Comparison of ENCODE assay signal across 9 mouse cellular contexts in the genomic region with DNA sequence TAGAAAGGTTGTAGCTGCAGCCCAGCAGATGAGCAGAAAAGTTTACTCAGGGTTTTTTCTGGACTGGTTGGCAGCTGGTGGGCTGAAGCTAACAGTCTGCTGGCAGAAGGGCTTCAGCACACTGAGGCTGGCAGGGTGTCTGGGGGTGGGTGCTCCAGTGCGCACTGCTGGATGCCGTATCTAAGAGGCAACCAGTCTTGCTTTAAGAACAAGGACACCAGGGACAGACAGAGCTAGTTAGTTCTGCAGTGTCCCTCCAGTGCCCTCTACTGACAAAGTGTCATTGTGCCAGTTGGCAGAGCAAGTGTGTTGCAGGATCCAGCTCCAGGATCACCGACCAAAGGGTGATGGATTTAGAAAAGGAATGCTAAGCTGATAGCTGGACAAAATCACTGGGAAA. TPM values are rescaled to one million over a fixed set of nuclear protein-coding genes. Genes with fewer than 3 reads are reported as not detected.
DNase-seq lines count a peak whose midpoint lies in the region; ATAC-seq lines count a peak whose summit lies in the region.
"Had no signal": no experiment of that assay in that cellular context is flagged by ENCODE, and none has a peak within 500 bp of the region (broad histone marks: within the 10 kb centered on the region; RNA-seq: fewer than 3 reads in every experiment).

No protein-coding gene starts in this region.

- peaks cover 15% of the 10 kb centered on the region; the same call in 1 of the 2 replicates for H3K4me1 ChIP-seq in forebrain, embryonic 13.5 days
- 0 out of 2 replicates have a peak, but pooled peaks cover 2% of the 10 kb centered on the region for H3K4me1 ChIP-seq in hindbrain, embryonic 14.5 days (replicated peaks; ENCODE audit: control insufficient read depth, insufficient read depth, low read length)
- peaks cover 9% of the 10 kb centered on the region for H3K4me1 ChIP-seq in megakaryocyte, embryonic 14.5 days

- H3K27me3 ChIP-seq in forebrain, embryonic 13.5 days, result no peaks in the 10 kb centered on the region
- H3K27me3 ChIP-seq in hindbrain, embryonic 14.5 days (ENCODE audit: control insufficient read depth, insufficient read depth, low read length), result no peaks in the 10 kb centered on the region
- H3K27me3 ChIP-seq in megakaryocyte, embryonic 14.5 days (replicated peaks), result peaks cover 9% of the 10 kb centered on the region
- H3K27me3 ChIP-seq: limb, embryonic 15.5 days had no signal

- no peak overlapping the region for H3K9ac ChIP-seq in forebrain, embryonic 13.5 days
- no peak overlapping the region for H3K9ac ChIP-seq in hindbrain, embryonic 14.5 days
- H3K9ac ChIP-seq: limb, embryonic 15.5 days had no signal

- H3K4me2 ChIP-seq in forebrain, embryonic 13.5 days, result no peak overlapping the region
- H3K4me2 ChIP-seq in hindbrain, embryonic 14.5 days (replicated peaks), result no peak overlapping the region
- H3K4me2 ChIP-seq: limb, embryonic 15.5 days had no signal

- 6% methylated on average over 3 of the region's 3 CpGs for WGBS in forebrain, embryonic 13.5 days
- WGBS in hindbrain, embryonic 14.5 days, result 7% methylated on average over 3 of the region's 3 CpGs

- DNase-seq in Muller cell, postnatal 12 days (ENCODE audit: inconsistent ontology term), result peak; percentile 63
- DNase-seq in brain, adult 2 months (ENCODE audit: low read depth, low spot score), result peak; percentile 91
- peak; percentile 65 for DNase-seq in hindbrain, embryonic 14.5 days (ENCODE audit: low spot score)
- peak; percentile 55 to 67 for DNase-seq in layer of hippocampus, postnatal 36 days
- DNase-seq in right cerebral cortex, postnatal 36 days (ENCODE audit: low spot score in 2 of 2), result peak; percentile 61 to 69

- no peak overlapping the region for H3K27ac ChIP-seq in forebrain, embryonic 13.5 days
- H3K27ac ChIP-seq in hindbrain, embryonic 14.5 days, result no peak overlapping the region
- H3K27ac ChIP-seq: limb, embryonic 15.5 days had no signal

- H3K36me3 ChIP-seq in forebrain, embryonic 13.5 days (ENCODE audit: poor library complexity, severe bottlenecking), result no peaks in the 10 kb centered on the region
- H3K36me3 ChIP-seq in hindbrain, embryonic 14.5 days (replicated peaks; ENCODE audit: control insufficient read depth, insufficient read depth), result no peaks in the 10 kb centered on the region
- no peaks in the 10 kb centered on the region for H3K36me3 ChIP-seq in megakaryocyte, embryonic 14.5 days (replicated peaks; ENCODE audit: low read length)
- H3K36me3 ChIP-seq: limb, embryonic 15.5 days had no signal

- ATAC-seq in forebrain, embryonic 13.5 days, result 0 out of 2 replicates have a peak, but pooled peaks have one; percentile 66
- peak; percentile 64; the same call in 1 of the 2 replicates for ATAC-seq in hindbrain, embryonic 14.5 days (ENCODE audit: low FRiP score)
- ATAC-seq in activated CD4-positive, CD25-positive, alpha-beta regulatory T cell, adult 4 months, result no peak

- H3K9me3 ChIP-seq in forebrain, embryonic 13.5 days (replicated peaks), result no peaks in the 10 kb centered on the region
- H3K9me3 ChIP-seq in hindbrain, embryonic 14.5 days (ENCODE audit: control insufficient read depth, low read length), result no peaks in the 10 kb centered on the region
- H3K9me3 ChIP-seq in megakaryocyte, embryonic 14.5 days, result no peaks in the 10 kb centered on the region
- H3K9me3 ChIP-seq: limb, embryonic 15.5 days had no signal

- no peak overlapping the region for H3K4me3 ChIP-seq in forebrain, embryonic 13.5 days
- no peak overlapping the region for H3K4me3 ChIP-seq in hindbrain, embryonic 14.5 days (replicated peaks; ENCODE audit: low read length)
- H3K4me3 ChIP-seq in megakaryocyte, embryonic 14.5 days (replicated peaks), result peak overlapping the region; percentile 75
- H3K4me3 ChIP-seq: limb, embryonic 15.5 days had no signal

RNA-seq across cellular contexts. Expression of a gene that starts 11.2 kb away (rescaled TPM):
- polyA plus RNA-seq in forebrain, embryonic 13.5 days (2015; fragmentation: Nextera tagmentation; extraction: Ambion mirVana), result 5.8 and 7.7 TPM in 2 replicates
- polyA plus RNA-seq in hindbrain, embryonic 14.5 days (2014; fragmentation: Nextera tagmentation; extraction: Ambion mirVana), result 7.4 and 12.4 TPM in 2 replicates
- 1 to 10 TPM; 1.9 to 4.0 TPM for total RNA-seq in layer of hippocampus, postnatal 36 days (2021)
- polyA plus RNA-seq in megakaryocyte, embryonic 14.5 days (2012; ENCODE audit: insufficient read depth, low replicate concordance), result 5.8 TPM in 1 of 2 replicates, not detected in the other
- under 1 TPM; 0.93 to 0.94 TPM for polyA plus RNA-seq in activated CD4-positive, CD25-positive, alpha-beta regulatory T cell, adult 4 months (2017; shearing (Covaris generic))

RNA-seq across cellular contexts. Expression of a gene that starts 13.1 kb away (rescaled TPM):
- 7.0 and 7.1 TPM in 2 replicates for polyA plus RNA-seq in forebrain, embryonic 13.5 days (2015; fragmentation: Nextera tagmentation; extraction: Ambion mirVana)
- polyA plus RNA-seq in hindbrain, embryonic 14.5 days (2014; fragmentation: Nextera tagmentation; extraction: Ambion mirVana), result 12.0 TPM in 2 replicates
- total RNA-seq in layer of hippocampus, postnatal 36 days (2021), result 10 to 100 TPM; 32.6 to 37.1 TPM
- 0.92 and 1.2 TPM in 2 replicates for polyA plus RNA-seq in megakaryocyte, embryonic 14.5 days (2012; ENCODE audit: insufficient read depth, low replicate concordance)
- under 1 TPM in 1 of 2 experiments, not detected in 1; 0.11 TPM for polyA plus RNA-seq in activated CD4-positive, CD25-positive, alpha-beta regulatory T cell, adult 4 months (2017; shearing (Covaris generic))
